Mouse (Mus musculus): ENCODE data around the gene Cep250. TPM values are rescaled to one million over a fixed set of nuclear protein-coding genes. Genes with fewer than 3 reads are reported as not detected.
"Not testable (repeated sequence)": the region's sequence is repeated elsewhere in the genome, so short reads cannot be mapped to it uniquely, and the experiment has no call there.

Cep250 gene
- polyA plus RNA-seq (2016; fragmentation: Nextera tagmentation; extraction: Ambion mirVana) = 28.9 and 30.5 TPM in 2 replicates

DNA sequence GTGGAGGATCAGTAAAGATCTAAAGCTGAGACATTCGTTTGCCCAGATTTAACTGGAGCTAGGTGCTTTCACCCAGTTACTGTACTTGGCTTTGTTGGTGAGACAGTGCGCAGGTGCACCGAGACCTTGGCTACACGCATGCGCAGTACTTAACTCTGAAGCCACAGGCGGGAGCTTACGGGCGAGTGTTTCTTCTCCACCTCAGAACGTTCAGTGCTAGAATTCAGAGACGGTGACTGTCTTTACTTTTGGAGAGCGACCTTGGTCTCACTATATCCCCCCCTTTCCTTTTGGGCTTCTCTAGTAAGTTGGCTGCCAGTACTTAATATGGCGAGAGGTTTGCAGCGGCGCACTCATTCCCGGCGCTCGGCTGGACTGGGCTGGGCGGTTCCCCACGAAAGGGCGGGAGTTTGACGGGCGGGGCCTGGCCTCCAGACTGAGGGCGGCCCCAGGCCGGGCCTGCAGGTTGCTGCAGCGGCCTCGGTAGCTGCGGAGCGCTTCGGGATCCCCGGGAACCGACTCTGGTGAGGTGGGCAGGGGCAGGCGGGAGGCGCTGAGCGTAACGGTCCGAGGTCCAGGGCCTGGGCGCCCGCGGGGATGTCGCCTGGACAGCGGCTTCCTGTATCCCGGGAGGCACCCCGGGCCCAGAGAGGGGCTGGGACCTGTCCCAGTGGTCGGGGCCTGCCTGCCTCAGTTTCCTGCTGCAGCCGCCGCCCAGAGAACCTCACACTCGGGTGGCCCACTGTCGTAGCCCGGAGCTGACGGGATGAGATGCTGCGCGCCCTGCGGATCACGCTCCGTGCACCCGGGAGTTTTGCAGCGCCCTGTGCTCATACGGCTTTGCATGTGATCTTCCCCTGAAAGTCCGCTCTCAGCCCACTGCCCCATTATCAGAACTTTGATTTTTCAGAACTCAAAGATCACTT lies at the start of gene Cep250:
TSS of gene Cep250 (plus strand) at position 325 of the 926 bp plus-strand sequence.
- ATAC-seq (ENCODE audit: low FRiP score) = peak; percentile 96
- Histone ChIP-seq H3K27me3 (peaks cover 10% of the 10 kb centered on the region), H3K4me3 (replicated peaks) (peak within 1 kb of the TSS; percentile 92), H3K4me1 (peaks cover 9% of the 10 kb centered on the region), H3K36me3 (replicated peaks) (peaks cover 9% of the 10 kb centered on the region; the same call in 1 of the 2 replicates), H3K9ac (peak within 1 kb of the TSS; percentile 94), H3K27ac (peak within 1 kb of the TSS; percentile 90), H3K9me3 (no peaks in the 10 kb centered on the region), H3K4me2 (peak within 1 kb of the TSS; percentile 68)
- WGBS = under 1% methylated on average over 59 of the region's 59 CpGs

DNA sequence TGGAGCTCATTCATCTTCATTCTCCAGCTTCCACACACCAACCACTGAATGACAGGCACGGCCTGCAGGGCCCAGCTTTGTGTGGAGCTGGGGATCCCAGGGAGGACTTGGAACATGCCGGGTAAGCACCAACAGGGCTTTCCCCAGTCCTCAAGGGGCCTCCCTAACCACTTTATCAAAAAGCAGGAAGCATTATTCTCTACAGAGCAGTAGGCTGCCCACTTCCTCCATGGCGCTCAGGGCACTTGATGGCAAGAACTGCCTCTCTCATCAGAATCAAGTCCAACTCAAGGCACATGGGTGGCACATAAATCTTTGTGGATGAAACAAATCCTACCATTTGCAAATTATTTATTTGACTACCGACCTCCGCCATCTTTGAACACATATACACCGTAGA lies 41.6 kb upstream of the Cep250 start:
- no peak for ATAC-seq (ENCODE audit: low FRiP score)
- H3K4me2 ChIP-seq = no peak overlapping the region
- no peaks in the 10 kb centered on the region for H3K27me3 ChIP-seq
- no peak overlapping the region for H3K9ac ChIP-seq
- H3K27ac ChIP-seq = no peak overlapping the region
- peaks cover 56% of the 10 kb centered on the region for H3K36me3 ChIP-seq (replicated peaks)
- no peak overlapping the region for H3K4me3 ChIP-seq (replicated peaks)
- H3K4me1 ChIP-seq = no peaks in the 10 kb centered on the region
- 95% methylated on average over 6 of the region's 6 CpGs for WGBS
- no peaks in the 10 kb centered on the region for H3K9me3 ChIP-seq

DNA sequence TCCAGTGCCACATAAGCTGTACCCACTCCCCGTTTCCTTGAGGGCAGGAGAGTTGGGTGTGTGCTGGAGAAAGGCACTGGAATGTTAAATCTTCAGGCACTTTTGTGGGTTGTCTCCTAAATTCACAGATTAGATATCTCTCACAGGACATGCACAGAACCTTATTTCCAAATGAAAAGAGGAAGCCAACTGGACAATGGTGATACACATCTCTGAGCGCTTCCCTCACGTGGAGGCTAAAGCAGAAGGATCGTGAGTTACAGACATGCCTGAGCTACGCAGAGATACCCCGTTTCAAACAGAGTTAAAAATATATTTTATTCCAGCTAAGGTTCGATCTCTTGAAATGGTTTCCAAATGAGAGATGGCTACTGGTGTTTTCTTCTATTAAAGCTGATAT lies 33.1 kb upstream of the Cep250 start:
- H3K4me1 ChIP-seq = no peaks in the 10 kb centered on the region
- no peaks in the 10 kb centered on the region for H3K27me3 ChIP-seq
- ATAC-seq (ENCODE audit: low FRiP score) = no peak
- WGBS = 96% methylated on average over 7 of the region's 7 CpGs
- H3K36me3 ChIP-seq (replicated peaks) = peaks cover 22% of the 10 kb centered on the region
- no peaks in the 10 kb centered on the region for H3K9me3 ChIP-seq
- no peak overlapping the region for H3K27ac ChIP-seq
- H3K9ac ChIP-seq = no peak overlapping the region
- no peak overlapping the region for H3K4me3 ChIP-seq (replicated peaks)
- H3K4me2 ChIP-seq = no peak overlapping the region

DNA sequence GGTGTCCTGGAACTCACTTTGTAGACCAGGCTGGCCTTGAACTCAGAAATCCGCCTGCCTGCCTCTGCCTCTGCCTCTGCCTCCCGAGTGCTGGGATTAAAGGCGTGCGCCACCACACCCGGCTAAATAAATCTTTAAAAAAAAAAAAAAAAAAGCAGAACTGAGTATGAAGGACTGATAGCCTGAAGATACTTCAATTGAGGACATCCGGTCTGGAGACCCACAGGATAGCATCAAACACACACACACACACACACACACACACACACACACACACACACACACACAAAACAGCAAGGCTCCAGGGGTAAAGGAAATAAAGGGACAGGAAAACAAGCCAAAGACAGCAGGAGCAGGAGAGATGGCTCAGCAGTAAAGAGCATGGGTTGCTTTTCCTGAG lies 31.0 kb upstream of the Cep250 start:
- H3K4me1 ChIP-seq = peaks cover 10% of the 10 kb centered on the region
- H3K9ac ChIP-seq; H3K4me3 ChIP-seq (replicated peaks); H3K4me2 ChIP-seq; ATAC-seq (ENCODE audit: low FRiP score); H3K27me3 ChIP-seq; H3K27ac ChIP-seq; H3K9me3 ChIP-seq: not testable (repeated sequence)
- 88% methylated on average over 6 of the region's 6 CpGs for WGBS
- H3K36me3 ChIP-seq (replicated peaks) = peaks cover 14% of the 10 kb centered on the region

GRCm38 (mm10) chr2:155928711-155929345 lies 27.4 kb upstream of the Cep250 start:
- WGBS = 76% methylated on average over 7 of the region's 7 CpGs
- Histone ChIP-seq H3K9me3 (no peaks in the 10 kb centered on the region), H3K36me3 (replicated peaks) (peaks cover 7% of the 10 kb centered on the region), H3K27ac (no peak overlapping the region), H3K9ac (no peak overlapping the region), H3K4me1 (peaks cover 15% of the 10 kb centered on the region), H3K27me3 (no peaks in the 10 kb centered on the region), H3K4me3 (replicated peaks) (peak overlapping the region; percentile 70), H3K4me2 (peak overlapping the region; percentile 88)
- no peak for ATAC-seq (ENCODE audit: low FRiP score)

DNA sequence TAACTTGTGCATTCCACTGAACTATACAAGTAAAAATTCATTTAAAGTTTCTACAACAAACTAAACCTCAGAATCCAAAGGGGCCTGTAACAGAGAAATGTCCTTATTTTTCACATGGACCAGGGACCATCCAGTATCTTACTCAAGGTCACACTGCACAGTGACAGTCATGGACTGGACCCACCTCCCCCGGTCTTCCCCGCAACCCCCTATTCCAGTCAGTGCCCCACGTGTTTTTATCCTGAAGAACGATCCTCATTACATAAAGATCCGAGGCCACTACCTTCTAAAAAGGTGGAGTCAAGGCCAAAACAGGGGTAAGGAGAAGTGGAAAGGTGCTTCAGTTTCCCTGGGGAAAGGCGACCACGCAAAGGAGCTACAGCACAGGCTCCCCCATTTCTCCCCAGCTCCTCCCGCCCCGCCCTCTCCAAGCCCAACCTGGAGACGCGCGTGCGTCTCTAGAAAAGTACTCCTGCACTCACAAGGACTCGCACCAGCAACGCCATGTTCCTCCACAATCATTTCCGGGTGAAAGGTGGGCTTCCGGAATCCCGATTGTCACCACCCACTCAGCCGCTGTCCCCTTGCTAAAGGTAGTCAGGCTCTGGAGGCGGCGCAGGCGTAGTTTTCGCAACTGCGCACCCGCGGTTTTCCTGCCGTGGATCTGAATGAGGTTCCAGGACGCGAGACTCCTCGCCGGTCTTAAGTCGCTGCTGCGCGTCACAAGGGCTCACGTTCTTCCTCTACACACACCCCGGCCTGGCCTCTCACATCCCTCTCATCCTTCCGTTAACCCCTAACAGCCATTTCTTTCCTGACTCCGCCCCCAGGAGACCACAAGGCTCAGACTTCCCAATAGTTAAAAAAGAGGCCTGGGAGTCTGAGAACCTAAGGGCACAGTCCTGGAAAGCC lies 26.5 kb upstream of the Cep250 start, which contains the start of gene Uqcc1:
TSS of gene Uqcc1 (minus strand) at position 780 of the 912 bp plus-strand sequence.
- peak within 1 kb of the TSS; percentile 70 for H3K4me3 ChIP-seq (replicated peaks)
- peaks cover 15% of the 10 kb centered on the region for H3K4me1 ChIP-seq
- H3K4me2 ChIP-seq = peak within 1 kb of the TSS; percentile 88
- no peaks in the 10 kb centered on the region; the same call in 1 of the 2 replicates for H3K36me3 ChIP-seq (replicated peaks)
- under 1% methylated on average over 38 of the region's 38 CpGs for WGBS
- H3K27me3 ChIP-seq = no peaks in the 10 kb centered on the region
- H3K9ac ChIP-seq = peak within 1 kb of the TSS; percentile 65
- no peaks in the 10 kb centered on the region for H3K9me3 ChIP-seq
- peak within 1 kb of the TSS; percentile 86 for H3K27ac ChIP-seq
- peak; percentile 96 for ATAC-seq (ENCODE audit: low FRiP score)

- WGBS = 79% methylated on average over 7 of the region's 7 CpGs
- no peaks in the 10 kb centered on the region for H3K9me3 ChIP-seq
Measured at GRCm38 (mm10) chr2:155939897-155940529, 16.2 kb upstream of the Cep250 start.

DNA sequence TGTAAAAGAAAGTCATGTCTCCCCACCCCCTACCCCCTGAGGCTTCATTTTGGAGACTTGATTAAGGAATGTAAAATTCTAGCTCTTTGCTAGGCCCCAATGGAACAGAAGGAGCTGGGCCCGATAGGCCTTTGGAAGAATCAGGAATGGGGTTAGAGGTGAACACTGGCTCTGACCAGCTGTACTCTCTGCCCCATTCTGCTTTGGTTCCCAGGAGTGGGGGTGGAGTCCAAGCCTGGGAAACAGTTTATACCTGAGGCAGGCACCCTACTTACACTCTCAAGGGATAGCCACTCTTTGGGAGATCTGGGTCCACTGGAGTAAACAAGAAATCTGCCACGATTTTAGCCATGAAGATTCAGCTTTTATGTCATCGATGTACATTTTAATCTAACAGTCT lies 15.6 kb upstream of the Cep250 start, which contains the start of gene Gm15557:
TSS of gene Gm15557 (plus strand) at position 48 of the 400 bp plus-strand sequence.
- no peak for ATAC-seq (ENCODE audit: low FRiP score)
- Histone ChIP-seq H3K9me3 (no peaks in the 10 kb centered on the region), H3K27ac (no peak within 1 kb of the TSS), H3K4me1 (peaks cover 27% of the 10 kb centered on the region), H3K9ac (no peak within 1 kb of the TSS), H3K27me3 (peaks cover 4% of the 10 kb centered on the region; the same call in 1 of the 2 replicates), H3K4me3 (replicated peaks) (no peak within 1 kb of the TSS), H3K36me3 (replicated peaks) (no peaks in the 10 kb centered on the region), H3K4me2 (no peak within 1 kb of the TSS)
- 92% methylated on average over 3 of the region's 3 CpGs for WGBS

More at GRCm38 (mm10) chr2:155939897-155940529, 16.2 kb upstream of the Cep250 start:
- Histone ChIP-seq H3K4me3 (replicated peaks) (no peak overlapping the region), H3K4me1 (peaks cover 20% of the 10 kb centered on the region), H3K4me2 (no peak overlapping the region), H3K27ac (no peak overlapping the region), H3K27me3 (peaks cover 4% of the 10 kb centered on the region; the same call in 1 of the 2 replicates), H3K9ac (no peak overlapping the region), H3K36me3 (replicated peaks) (no peaks in the 10 kb centered on the region)
- ATAC-seq (ENCODE audit: low FRiP score) = no peak

DNA sequence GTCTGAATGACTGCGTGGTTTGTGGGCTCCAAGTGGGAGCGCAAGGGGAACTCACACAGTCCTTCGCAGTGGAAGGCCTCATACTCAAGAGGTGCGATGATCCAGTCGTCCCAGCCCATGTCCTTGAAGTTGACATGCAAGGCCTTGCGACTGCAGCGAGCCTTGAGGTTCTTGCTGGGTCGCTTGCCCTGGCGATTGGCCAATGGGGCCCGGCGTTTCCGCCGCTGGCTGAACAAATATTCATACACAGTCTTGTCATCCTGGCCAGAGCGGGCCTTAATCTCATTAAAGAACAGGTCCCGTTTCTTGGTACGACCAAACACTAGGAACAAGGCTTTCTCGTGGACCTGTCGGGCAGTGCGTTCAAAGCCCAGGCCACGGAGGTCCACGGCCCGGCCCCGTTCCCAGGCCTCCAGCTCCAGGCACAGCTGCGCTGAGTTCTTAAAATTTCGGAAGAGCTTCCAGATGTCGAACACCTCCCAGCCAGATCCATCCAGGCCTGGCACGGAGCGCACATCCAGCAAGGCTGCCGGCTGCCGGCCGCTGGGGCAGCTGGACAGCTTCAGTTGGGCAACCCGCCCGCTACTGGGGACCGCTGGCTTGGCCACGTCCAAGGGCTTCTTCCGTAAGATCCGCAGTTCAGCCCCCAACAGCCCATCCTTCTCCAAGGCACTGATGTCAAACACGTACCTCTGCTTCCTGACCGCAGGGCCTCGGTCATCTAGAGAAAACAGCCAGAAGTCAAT lies 14.4 kb upstream of the Cep250 start:
- ATAC-seq (ENCODE audit: low FRiP score) = no peak
- Histone ChIP-seq H3K4me2 (no peak overlapping the region), H3K4me1 (peaks cover 38% of the 10 kb centered on the region), H3K36me3 (replicated peaks) (no peaks in the 10 kb centered on the region), H3K9ac (no peak overlapping the region), H3K4me3 (replicated peaks) (no peak overlapping the region), H3K27me3 (peaks cover 4% of the 10 kb centered on the region; the same call in 1 of the 2 replicates), H3K27ac (no peak overlapping the region), H3K9me3 (no peaks in the 10 kb centered on the region)
- WGBS = 94% methylated on average over 40 of the region's 40 CpGs

GRCm38 (mm10) chr2:155943463-155943862 lies 12.8 kb upstream of the Cep250 start:
- peaks cover 4% of the 10 kb centered on the region; the same call in 1 of the 2 replicates for H3K27me3 ChIP-seq

More at GRCm38 (mm10) chr2:155943463-155943862, 12.8 kb upstream of the Cep250 start:
- peak; percentile 60; the same call in 1 of the 2 replicates for ATAC-seq (ENCODE audit: low FRiP score)
- H3K4me1 ChIP-seq = peaks cover 39% of the 10 kb centered on the region
- 2% methylated on average over 8 of the region's 8 CpGs for WGBS
- no peaks in the 10 kb centered on the region for H3K9me3 ChIP-seq
- H3K27ac ChIP-seq = peak overlapping the region; percentile 68; the same call in 1 of the 2 replicates
- no peak overlapping the region; the same call in 1 of the 2 replicates for H3K4me3 ChIP-seq (replicated peaks)
- peak overlapping the region; percentile 48 for H3K4me2 ChIP-seq
- no peaks in the 10 kb centered on the region for H3K36me3 ChIP-seq (replicated peaks)
- H3K9ac ChIP-seq = peak overlapping the region; percentile 40; the same call in 1 of the 2 replicates

All from forebrain, embryonic 12.5 days (tissue).